9 mouse cellular contexts compared by ENCODE assay signal in genomic region chr4:100909694-100910340, GRCm38 (mm10).
DNase-seq lines count a peak whose midpoint lies in the region; ATAC-seq and TF ChIP-seq lines count a peak whose summit lies in the region.
"Had no signal": no experiment of that assay in that cellular context is flagged by ENCODE, and none has a peak within 500 bp of the region (broad histone marks: within the 10 kb centered on the region; RNA-seq: fewer than 3 reads in every experiment).

No protein-coding gene starts in this region.

- no peak overlapping the region for H3K9ac ChIP-seq in liver, adult 2 months (ENCODE audit: low read depth, low read length)
- no peak overlapping the region for H3K9ac ChIP-seq in liver, embryonic 11.5 days (ENCODE audit: low read depth, low read length)
- H3K9ac ChIP-seq in hindbrain, embryonic 16.5 days (ENCODE audit: low read depth, low read length) = no peak overlapping the region
- H3K9ac ChIP-seq in limb, embryonic 14.5 days (ENCODE audit: low read depth, low read length, severe bottlenecking) = no peak overlapping the region
- no peak overlapping the region for H3K9ac ChIP-seq in neural tube, embryonic 15.5 days (replicated peaks)

- TF ChIP-seq POLR2A in liver, adult 2 months (IDR thresholded peaks at IDR 0.05; ENCODE audit: extremely low read depth, insufficient read depth, low read length) = no peak
- TF ChIP-seq POLR2A in limb, embryonic 14.5 days (IDR thresholded peaks at IDR 0.05; ENCODE audit: borderline replicate concordance, extremely low read depth, insufficient read depth, insufficient read length) = no peak

- H3K79me2 ChIP-seq in liver, adult 2 months (ENCODE audit: control insufficient read depth, insufficient read depth, low read length) = no peaks in the 10 kb centered on the region

- no peak for TF ChIP-seq CTCF in liver, adult 2 months (IDR thresholded peaks at IDR 0.05; ENCODE audit: low read depth, low read length)

- no peak overlapping the region for H3K27ac ChIP-seq in liver, adult 2 months (replicated peaks; ENCODE audit: insufficient read depth, low read depth, low read length)
- no peak overlapping the region for H3K27ac ChIP-seq in liver, embryonic 11.5 days (ENCODE audit: low read depth, low read length)
- no peak overlapping the region for H3K27ac ChIP-seq in hindbrain, embryonic 16.5 days (ENCODE audit: low read depth, low read length)
- H3K27ac ChIP-seq in limb, embryonic 14.5 days (replicated peaks; ENCODE audit: low read depth, low read length) = peak overlapping the region; percentile 3; the same call in 1 of the 2 replicates
- H3K27ac ChIP-seq in neural tube, embryonic 15.5 days (replicated peaks) = peak overlapping the region; percentile 3; the same call in 1 of the 2 replicates

- no peak for ATAC-seq in liver, embryonic 11.5 days (replicated peaks; ENCODE audit: low FRiP score)
- peak; percentile 21 for ATAC-seq in hindbrain, embryonic 16.5 days
- no peak for ATAC-seq in limb, embryonic 14.5 days (ENCODE audit: low FRiP score, low read depth)
- no peak; the same call in 1 of the 2 replicates for ATAC-seq in neural tube, embryonic 15.5 days (ENCODE audit: low FRiP score)

- H3K36me3 ChIP-seq in liver, adult 2 months (ENCODE audit: control insufficient read depth, insufficient read depth, low read length) = no peaks in the 10 kb centered on the region
- H3K36me3 ChIP-seq in liver, embryonic 11.5 days (ENCODE audit: control insufficient read depth, insufficient read depth, low read length) = no peaks in the 10 kb centered on the region
- H3K36me3 ChIP-seq in hindbrain, embryonic 16.5 days (ENCODE audit: control insufficient read depth, insufficient read depth, low read length) = no peaks in the 10 kb centered on the region
- H3K36me3 ChIP-seq in limb, embryonic 14.5 days (ENCODE audit: control insufficient read depth, insufficient read depth, low read length) = no peaks in the 10 kb centered on the region
- no peaks in the 10 kb centered on the region for H3K36me3 ChIP-seq in neural tube, embryonic 15.5 days
- H3K36me3 ChIP-seq: G1E had no signal

- H3K27me3 ChIP-seq in liver, adult 2 months (ENCODE audit: control insufficient read depth, insufficient read depth, low read length) = no peaks in the 10 kb centered on the region
- H3K27me3 ChIP-seq in liver, embryonic 11.5 days (replicated peaks; ENCODE audit: control insufficient read depth, insufficient read depth, low read length) = no peaks in the 10 kb centered on the region
- H3K27me3 ChIP-seq in hindbrain, embryonic 16.5 days (replicated peaks; ENCODE audit: control insufficient read depth, insufficient read depth, low read length) = no peaks in the 10 kb centered on the region
- no peaks in the 10 kb centered on the region for H3K27me3 ChIP-seq in limb, embryonic 14.5 days (ENCODE audit: control insufficient read depth, insufficient read depth, low read length)
- H3K27me3 ChIP-seq in neural tube, embryonic 15.5 days (replicated peaks) = no peaks in the 10 kb centered on the region

- no peak overlapping the region for H3K4me2 ChIP-seq in liver, embryonic 11.5 days
- H3K4me2 ChIP-seq in hindbrain, embryonic 16.5 days (ENCODE audit: low read length) = no peak overlapping the region
- H3K4me2 ChIP-seq in limb, embryonic 14.5 days (replicated peaks; ENCODE audit: low read depth, low read length, severe bottlenecking) = no peak overlapping the region
- H3K4me2 ChIP-seq in neural tube, embryonic 15.5 days = no peak overlapping the region

- 24% methylated on average over 9 of the region's 9 CpGs for WGBS in liver, adult 2 months
- WGBS in liver, embryonic 11.5 days = 59% methylated on average over 9 of the region's 9 CpGs
- 42% methylated on average over 9 of the region's 9 CpGs for WGBS in hindbrain, embryonic 16.5 days
- 33% methylated on average over 9 of the region's 9 CpGs for WGBS in limb, embryonic 14.5 days
- WGBS in neural tube, embryonic 15.5 days = 45% methylated on average over 9 of the region's 9 CpGs

- peak; percentile 64 for DNase-seq in liver, adult 2 months (ENCODE audit: extremely low read depth, low read depth, low spot score)
- no peak for DNase-seq in liver, embryonic 11.5 days (ENCODE audit: low spot score)
- no peak for DNase-seq in limb, embryonic 14.5 days (ENCODE audit: low spot score)
- DNase-seq in adrenal gland, postnatal 4 days (ENCODE audit: low spot score in 2 of 2) = no peak
- no peak for DNase-seq in cerebellum, adult 9-10 months
- DNase-seq in left cerebral cortex, adult 18-20 months (ENCODE audit: low spot score in 2 of 2) = no peak

- H3K4me1 ChIP-seq in liver, adult 2 months (ENCODE audit: control insufficient read depth, insufficient read depth, low read length) = peaks cover 4% of the 10 kb centered on the region; the same call in 1 of the 2 replicates
- 0 out of 2 replicates have a peak, but pooled peaks cover 5% of the 10 kb centered on the region for H3K4me1 ChIP-seq in liver, embryonic 11.5 days (replicated peaks; ENCODE audit: control insufficient read depth, insufficient read depth, low read length)
- peaks cover 20% of the 10 kb centered on the region for H3K4me1 ChIP-seq in hindbrain, embryonic 16.5 days (ENCODE audit: control insufficient read depth, insufficient read depth, low read depth, low read length)
- peaks cover 27% of the 10 kb centered on the region for H3K4me1 ChIP-seq in limb, embryonic 14.5 days (ENCODE audit: control insufficient read depth, insufficient read depth, low read length)
- peaks cover 38% of the 10 kb centered on the region for H3K4me1 ChIP-seq in neural tube, embryonic 15.5 days

- H3K9me3 ChIP-seq in liver, embryonic 11.5 days (ENCODE audit: control insufficient read depth, low read length) = no peaks in the 10 kb centered on the region
- H3K9me3 ChIP-seq in hindbrain, embryonic 16.5 days (ENCODE audit: control insufficient read depth, low read length) = no peaks in the 10 kb centered on the region
- no peaks in the 10 kb centered on the region for H3K9me3 ChIP-seq in limb, embryonic 14.5 days (ENCODE audit: control insufficient read depth, low read length)
- H3K9me3 ChIP-seq in neural tube, embryonic 15.5 days (replicated peaks) = no peaks in the 10 kb centered on the region
- H3K9me3 ChIP-seq: G1E had no signal

- H3K4me3 ChIP-seq in liver, adult 2 months (ENCODE audit: insufficient read depth, low read depth, low read length) = no peak overlapping the region
- H3K4me3 ChIP-seq in liver, embryonic 11.5 days (ENCODE audit: low read depth, low read length) = no peak overlapping the region
- no peak overlapping the region for H3K4me3 ChIP-seq in hindbrain, embryonic 16.5 days (ENCODE audit: low read length)
- H3K4me3 ChIP-seq in limb, embryonic 14.5 days (replicated peaks; ENCODE audit: low read length) = no peak overlapping the region
- H3K4me3 ChIP-seq in neural tube, embryonic 15.5 days (replicated peaks) = no peak overlapping the region

Comparison
In these comparisons a context has a peak if more than half of its experiments do, and no peak if none do; other contexts are left out.
1. H3K27ac ChIP-seq: peak in limb, embryonic 14.5 days (single experiment) and neural tube, embryonic 15.5 days (single experiment); none in liver, adult 2 months (single experiment), liver, embryonic 11.5 days (single experiment) and hindbrain, embryonic 16.5 days (single experiment).